Mouse (Mus musculus) stomach, embryonic 16.5 days (tissue): ENCODE data around the gene Gabrr1. TPM values are rescaled to one million over a fixed set of nuclear protein-coding genes. Genes with fewer than 3 reads are reported as not detected.
A peak's percentile ranks its signal among the peaks of the same experiment; 100 is the strongest.

Experiments
- ATAC-seq: fragments of 200-750 bp; cut with Nextera tagmentation; 2 replicates; pipeline ENCODE4 v1.8.0; 2017; ENCODE audit warnings: moderate number of reproducible peaks, moderate TSS enrichment; ENCODE audit not compliant: insufficient read depth, low FRiP score
- H3K27ac ChIP-seq: fragments of 300-500 bp; sonication (generic); 2 replicates; pipeline ENCODE4 v1.5.1; 2014; ENCODE audit warnings: low read length
- H3K27me3 ChIP-seq: fragments of 300-500 bp; sonication (generic); 2 replicates; pipeline ENCODE4 v1.6.1; 2014; ENCODE audit warnings: low read length, control low read depth, mixed read lengths; ENCODE audit not compliant: control insufficient read depth, insufficient read depth
- H3K36me3 ChIP-seq: fragments of 300-500 bp; sonication (generic); 2 replicates; pipeline ENCODE4 v1.6.1; 2014; ENCODE audit warnings: low read length; ENCODE audit not compliant: control insufficient read depth, insufficient read depth
- H3K4me1 ChIP-seq: fragments of 300-500 bp; sonication (generic); 2 replicates; pipeline ENCODE4 v1.6.1; 2014; ENCODE audit warnings: low read length, control low read depth, mixed read lengths; ENCODE audit not compliant: control insufficient read depth, insufficient read depth
- H3K4me2 ChIP-seq: fragments of 300-500 bp; sonication (generic); 2 replicates; pipeline ENCODE4 v1.6.1; 2014; ENCODE audit warnings: low read depth, low read length, mixed read lengths
- H3K4me3 ChIP-seq: fragments of 300-500 bp; sonication (generic); replicated peaks from 2 replicates; pipeline ENCODE4 v1.5.1; 2014; ENCODE audit warnings: mild to moderate bottlenecking, low read length
- H3K9ac ChIP-seq: fragments of 300-500 bp; sonication (generic); 2 replicates; pipeline ENCODE4 v1.6.1; 2014; ENCODE audit warnings: low read length
- H3K9me3 ChIP-seq: fragments of 300-500 bp; sonication (generic); replicated peaks from 2 replicates; pipeline ENCODE4 v1.6.1; 2016; ENCODE audit warnings: low read length, control low read depth; ENCODE audit not compliant: control insufficient read depth
- WGBS: fragments of 180-500 bp; shearing (Covaris S2); extraction: QIAGEN DNeasy Blood & Tissue Kit; methylation state at CpG from one replicate; pipeline ENCODE4 v1.1.7; 2014; 5-methylcytosine and 5-hydroxymethylcytosine counted together
- polyA plus RNA-seq: library from polyadenylated mRNA; unstranded; fragments of >200 nt; fragmentation: Nextera tagmentation; extraction: Ambion mirVana; gene quantifications from 2 replicates; pipeline ENCODE4 v1.2.1, GENCODE M21; 2015

Gabrr1 gene
- polyA plus RNA-seq, 1 experiment from 2014 or later: not detected

GRCm38 (mm10) chr4:33198117-33198516 is 65.8 kb downstream of the Gabrr1 start:
- no peaks in the 10 kb centered on the region for H3K4me1 ChIP-seq
- no peaks in the 10 kb centered on the region for H3K36me3 ChIP-seq
- no peak overlapping the region for H3K4me2 ChIP-seq
- H3K9ac ChIP-seq: no peak overlapping the region
- H3K9me3 ChIP-seq: peaks cover 4% of the 10 kb centered on the region; the same call in 1 of the 2 replicates
- WGBS: 17% methylated on average over 2 of the region's 2 CpGs
- H3K4me3 ChIP-seq: no peak overlapping the region
- H3K27ac ChIP-seq: no peak overlapping the region
- no peak for ATAC-seq
- H3K27me3 ChIP-seq: no peaks in the 10 kb centered on the region

GRCm38 (mm10) chr4:33204682-33205081 is 72.4 kb downstream of the Gabrr1 start:
- H3K27me3 ChIP-seq: no peaks in the 10 kb centered on the region
- H3K4me1 ChIP-seq: 0 out of 2 replicates have a peak, but pooled peaks cover 3% of the 10 kb centered on the region
- H3K9me3 ChIP-seq: no peaks in the 10 kb centered on the region
- H3K4me3 ChIP-seq: no peak overlapping the region
- no peak overlapping the region for H3K27ac ChIP-seq
- ATAC-seq: 0 out of 2 replicates have a peak, but pooled peaks have one; percentile 8
- WGBS: 8% methylated on average over 4 of the region's 4 CpGs
- no peaks in the 10 kb centered on the region for H3K36me3 ChIP-seq
- H3K9ac ChIP-seq: no peak overlapping the region
- no peak overlapping the region for H3K4me2 ChIP-seq

GRCm38 (mm10) chr4:33207551-33207950 is 75.2 kb downstream of the Gabrr1 start:
- WGBS: 59% methylated on average over 2 of the region's 2 CpGs
- Histone ChIP-seq H3K4me3 (no peak overlapping the region), H3K4me2 (no peak overlapping the region), H3K36me3 (no peaks in the 10 kb centered on the region), H3K27me3 (no peaks in the 10 kb centered on the region), H3K9ac (no peak overlapping the region), H3K9me3 (no peaks in the 10 kb centered on the region), H3K4me1 (0 out of 2 replicates have a peak, but pooled peaks cover 3% of the 10 kb centered on the region), H3K27ac (no peak overlapping the region)
- ATAC-seq: no peak

- H3K9me3 ChIP-seq: no peaks in the 10 kb centered on the region
- no peaks in the 10 kb centered on the region for H3K27me3 ChIP-seq
- no peaks in the 10 kb centered on the region for H3K36me3 ChIP-seq
- 0 out of 2 replicates have a peak, but pooled peaks cover 3% of the 10 kb centered on the region for H3K4me1 ChIP-seq
- peak within 1 kb of the TSS; percentile 58 for H3K4me3 ChIP-seq
- peak within 1 kb of the TSS; percentile 87 for H3K9ac ChIP-seq
- 3% methylated on average over 65 of the region's 65 CpGs for WGBS
- H3K4me2 ChIP-seq: peak within 1 kb of the TSS; percentile 99
- H3K27ac ChIP-seq: no peak within 1 kb of the TSS
- ATAC-seq: peak; percentile 71
These were observed 76.8 kb downstream of the Gabrr1 start, which contains the start of gene Srsf12 for GRCm38 (mm10) chr4:33208881-33209841. Srsf12 (plus strand) TSS chr4:33208991.

Other genes with a start within 250 kb of the Gabrr1 start
- 5.6 and 6.3 TPM in 2 replicates for gene Ankrd6, start 181.7 kb upstream of the Gabrr1 start, polyA plus RNA-seq
- gene Rragd, start 149.5 kb upstream of the Gabrr1 start, polyA plus RNA-seq: 4.0 and 7.5 TPM in 2 replicates
- 44.3 and 48.9 TPM in 2 replicates for gene Ube2j1, start 101.1 kb upstream of the Gabrr1 start, polyA plus RNA-seq
- 0.22 and 0.36 TPM in 2 replicates for gene Gabrr2, start 69.5 kb upstream of the Gabrr1 start, polyA plus RNA-seq
- 0.67 and 0.96 TPM in 2 replicates for gene Pm20d2, start 57.2 kb downstream of the Gabrr1 start, polyA plus RNA-seq
- 6.6 and 8.5 TPM in 2 replicates for gene Srsf12, start 76.5 kb downstream of the Gabrr1 start, polyA plus RNA-seq
- gene Pnrc1, start 157.6 kb downstream of the Gabrr1 start, polyA plus RNA-seq: 57.0 and 61.1 TPM in 2 replicates
- 19.0 and 22.6 TPM in 2 replicates for gene Rngtt, start 177.8 kb downstream of the Gabrr1 start, polyA plus RNA-seq